Mouse (Mus musculus): ENCODE measurements around the gene Exosc2.

The Exosc2 gene

DNA sequence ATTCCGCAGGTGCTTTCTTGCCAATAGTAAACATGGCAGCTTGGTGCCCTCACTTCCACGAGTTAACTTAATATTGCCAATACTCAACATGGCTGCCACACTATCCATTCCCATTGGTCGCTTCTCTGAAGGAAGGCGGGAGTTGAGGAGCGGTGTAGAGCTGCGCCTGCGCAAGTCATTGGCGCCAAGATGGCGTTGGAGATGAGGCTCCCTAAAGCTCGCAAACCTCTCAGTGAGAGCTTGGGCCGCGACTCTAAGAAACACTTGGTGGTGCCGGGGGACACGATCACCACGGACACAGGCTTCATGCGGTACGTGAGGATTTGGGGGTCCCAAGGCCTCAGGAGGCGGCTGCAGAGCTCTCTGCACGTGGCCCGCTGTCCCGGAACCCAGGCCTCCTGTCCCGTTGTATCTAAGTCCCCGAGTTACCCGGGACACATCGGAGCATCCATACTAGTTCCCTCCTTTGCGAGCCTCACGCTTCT is at the start of gene Exosc2:
Gene Exosc2 (plus strand): TSS at position 165 of the 485 bp plus-strand sequence.
- DNase-seq (ENCODE audit: low spot score), result peak; percentile 91

DNA sequence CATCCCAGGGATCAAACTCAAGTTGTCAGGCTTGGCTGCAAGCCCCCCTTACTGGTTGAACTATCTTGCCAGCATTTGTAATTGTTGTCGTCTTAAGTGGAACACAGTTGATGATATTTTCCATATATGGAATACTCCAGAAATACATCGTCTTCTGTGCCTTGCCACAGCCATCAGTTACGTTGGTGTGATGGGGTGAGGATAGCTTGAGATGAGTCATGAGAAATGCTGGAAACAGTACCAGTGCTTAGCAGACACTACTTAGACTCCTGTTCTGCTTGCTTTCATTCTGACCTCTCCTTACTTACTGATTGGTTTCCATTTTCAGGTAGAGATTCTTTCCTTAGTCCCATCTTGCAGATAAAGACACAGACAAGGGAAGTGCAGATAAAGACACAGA is 37.0 kb upstream of the Exosc2 start:
- DNase-seq (ENCODE audit: low spot score), result no peak

DNA sequence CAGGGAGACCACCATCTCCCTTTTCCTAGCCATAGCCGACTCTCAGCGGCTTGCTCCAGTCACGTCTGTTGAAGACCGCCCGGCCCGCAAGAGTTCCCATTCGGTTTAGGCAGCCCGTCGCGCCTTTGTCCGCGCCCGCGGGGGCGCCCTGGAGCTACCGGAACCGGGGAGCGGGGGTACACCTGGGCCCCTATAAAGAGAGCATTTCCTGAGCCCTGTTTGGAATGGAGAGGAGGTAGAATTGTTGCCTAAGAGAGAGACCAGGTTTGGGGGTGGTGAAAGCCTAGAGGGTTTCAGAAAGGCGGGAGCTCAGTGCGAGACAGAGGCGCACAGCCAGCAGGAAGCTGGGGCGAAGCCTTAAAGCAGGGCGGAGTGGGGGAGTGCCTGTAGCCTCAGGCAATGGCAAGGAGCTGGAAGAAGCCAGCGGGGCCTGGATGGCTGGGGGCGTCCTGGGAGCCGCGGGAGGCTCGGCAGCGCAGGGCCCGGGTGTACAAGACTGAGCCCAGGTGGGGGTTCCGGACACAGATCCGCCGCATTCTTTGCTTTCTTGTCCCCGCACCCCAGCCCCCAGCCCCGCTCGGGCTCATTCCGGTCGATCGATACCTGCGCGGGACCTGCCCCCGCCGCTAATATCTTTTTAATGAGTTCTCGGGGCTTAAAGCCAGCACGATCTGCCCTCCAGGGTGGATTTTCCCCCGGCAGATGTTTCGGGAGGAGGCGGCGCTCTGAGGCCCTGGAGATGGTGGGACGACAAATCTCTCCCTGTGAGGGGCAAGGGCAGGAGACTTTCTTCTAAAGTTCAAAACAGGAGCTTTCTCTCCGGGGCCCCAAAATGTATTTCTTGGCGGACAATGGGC is 35.0 kb upstream of the Exosc2 start:
- DNase-seq (ENCODE audit: low spot score), result no peak

DNA sequence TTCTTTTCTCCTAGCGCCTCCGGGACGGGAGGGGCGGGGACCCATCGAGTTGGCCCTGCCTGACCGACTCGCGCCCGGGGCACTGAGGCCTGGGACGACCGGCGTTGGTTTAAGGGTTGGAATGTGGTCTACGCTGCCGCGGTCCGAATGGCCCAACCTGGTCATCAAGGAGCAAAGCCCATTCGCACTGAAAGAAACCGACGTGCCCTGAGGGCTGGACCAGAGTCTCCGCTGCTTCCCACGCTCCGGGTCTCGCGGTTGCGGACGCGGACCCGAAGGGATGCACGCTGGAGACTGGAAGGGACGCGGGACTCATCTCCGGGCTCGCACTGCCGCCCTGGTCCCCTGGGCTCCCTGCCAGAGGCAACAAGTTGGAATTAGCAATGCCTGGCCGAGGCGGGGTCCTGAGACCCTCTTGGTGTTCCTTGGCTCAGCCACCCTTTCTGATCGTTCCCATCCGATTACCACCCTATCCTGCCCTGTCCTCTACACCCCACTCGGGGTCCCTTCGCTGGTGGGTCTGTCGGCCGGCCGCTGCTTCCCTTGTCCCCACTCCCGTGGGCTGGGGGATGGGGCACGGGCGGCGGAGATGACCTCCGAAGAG is 34.3 kb upstream of the Exosc2 start:
- no peak for DNase-seq (ENCODE audit: low spot score)

DNA sequence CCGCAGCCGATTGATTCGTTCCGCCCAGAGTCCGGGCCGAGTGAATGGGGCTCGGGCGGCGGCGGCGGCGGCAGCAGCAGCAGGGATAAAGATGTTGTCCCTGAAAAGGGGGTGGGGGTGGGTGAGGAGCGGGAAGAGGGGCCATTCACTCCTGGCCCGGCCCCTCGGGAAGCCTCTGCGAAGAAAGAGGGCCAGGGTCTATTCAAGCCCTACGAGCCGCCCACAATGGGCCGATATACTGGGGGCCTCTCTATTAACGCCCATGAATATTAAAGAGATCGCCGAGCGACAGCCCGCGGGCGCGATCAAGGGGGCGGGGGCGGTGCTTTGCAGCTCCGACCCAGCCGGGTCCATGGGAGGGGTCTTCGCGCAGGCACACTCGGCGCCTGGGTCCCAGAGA is 33.8 kb upstream of the Exosc2 start:
- DNase-seq (ENCODE audit: low spot score), result no peak

DNA sequence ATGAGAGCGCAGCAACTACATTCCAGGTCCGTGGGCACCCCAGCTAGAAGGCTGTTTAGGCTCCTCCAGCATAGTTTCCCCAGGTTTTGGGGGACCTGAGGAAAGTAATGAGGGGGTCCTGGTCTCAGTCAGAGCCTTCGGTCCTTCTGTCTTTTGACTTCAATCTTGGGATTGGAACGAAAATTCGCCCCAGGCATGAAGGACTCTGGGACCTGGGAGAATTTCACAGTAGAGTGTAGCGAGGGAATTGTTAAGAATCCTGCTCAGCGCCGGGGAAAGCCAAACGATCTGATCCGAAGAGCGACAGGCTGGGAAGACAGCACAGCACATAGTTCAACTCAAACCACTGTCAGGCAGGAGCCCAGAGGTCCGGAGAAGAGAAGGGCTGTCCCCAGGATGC is 33.2 kb upstream of the Exosc2 start:
- DNase-seq (ENCODE audit: low spot score), result no peak

DNA sequence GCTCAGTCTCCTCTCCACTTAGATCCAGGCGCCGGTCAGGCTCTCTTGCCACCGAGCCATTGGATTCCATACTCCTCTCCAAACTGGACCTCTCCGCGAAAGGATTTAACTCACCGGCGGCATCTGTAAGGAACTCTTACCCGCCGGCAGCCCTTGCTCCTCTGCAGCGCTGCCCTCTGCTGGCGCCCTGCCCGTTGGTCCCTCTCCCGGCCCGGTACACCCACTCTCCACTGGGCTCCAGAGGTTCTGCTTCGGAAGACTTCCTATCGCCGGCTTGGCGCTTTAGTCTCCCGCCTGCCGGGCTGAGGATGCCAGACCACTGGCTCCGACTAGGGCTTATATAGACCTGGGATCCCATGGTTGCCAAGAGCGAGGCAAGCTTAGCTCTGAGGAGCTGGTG is 32.7 kb upstream of the Exosc2 start:
- DNase-seq (ENCODE audit: low spot score), result peak; percentile 75

DNA sequence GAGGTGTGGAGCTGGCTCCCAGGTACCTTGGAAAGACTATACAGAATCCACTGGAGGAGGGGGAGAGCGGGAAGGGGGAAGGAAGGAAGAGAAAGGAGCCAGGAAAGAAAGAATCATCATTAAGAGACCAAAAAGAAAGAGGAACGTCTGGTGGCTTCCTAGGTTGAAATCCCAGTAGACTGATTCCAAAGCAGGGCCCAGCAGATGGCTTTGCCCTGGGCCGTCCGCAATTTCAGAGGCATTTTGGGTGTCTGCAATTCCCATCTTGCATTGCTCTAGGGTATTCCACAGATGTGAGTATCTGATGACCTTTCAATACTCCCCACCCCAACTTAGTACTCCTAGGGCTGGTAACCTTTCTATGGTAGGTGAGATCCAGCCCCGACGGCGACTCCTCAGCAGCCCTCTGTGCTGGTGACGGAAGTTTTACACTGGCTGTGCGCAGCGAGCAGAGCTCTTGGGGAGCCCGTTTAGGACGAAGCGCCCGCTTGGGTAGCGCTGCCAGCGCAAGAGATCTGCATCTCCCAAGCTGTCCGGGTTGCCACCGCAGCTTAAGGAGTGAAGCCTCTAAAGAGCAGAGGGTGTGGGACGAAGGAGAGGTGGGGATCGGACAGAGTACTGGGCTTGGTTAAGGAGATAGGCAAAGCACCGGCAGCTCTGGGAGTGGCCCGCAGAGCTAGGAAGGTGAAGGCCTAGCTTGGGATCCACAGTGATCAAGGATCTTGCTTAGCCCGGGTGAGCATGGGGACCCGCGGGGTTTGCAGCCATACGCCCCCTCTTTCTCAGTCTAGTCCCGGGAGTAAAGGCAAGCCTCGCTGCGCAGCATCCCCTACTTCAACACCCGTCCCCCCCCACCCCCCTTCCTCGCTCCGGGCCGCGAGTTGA is 31.7 kb upstream of the Exosc2 start:
- no peak for DNase-seq (ENCODE audit: low spot score)

DNA sequence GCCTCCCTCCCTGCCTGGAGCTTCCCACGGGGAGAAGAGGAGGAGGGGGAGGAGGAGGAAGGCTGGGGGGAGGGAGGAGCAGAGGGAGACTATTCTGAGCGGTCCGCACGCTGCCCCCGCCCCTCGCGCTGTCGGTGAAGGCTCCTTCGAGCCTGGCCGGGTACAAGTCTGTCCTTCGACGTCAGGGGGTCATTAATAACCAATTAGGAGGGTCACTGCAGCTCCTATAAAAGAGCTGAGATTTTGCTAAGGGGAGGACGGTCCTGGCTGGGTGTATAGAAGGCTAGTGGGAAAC is 31.1 kb upstream of the Exosc2 start:
- no peak for DNase-seq (ENCODE audit: low spot score)

DNA sequence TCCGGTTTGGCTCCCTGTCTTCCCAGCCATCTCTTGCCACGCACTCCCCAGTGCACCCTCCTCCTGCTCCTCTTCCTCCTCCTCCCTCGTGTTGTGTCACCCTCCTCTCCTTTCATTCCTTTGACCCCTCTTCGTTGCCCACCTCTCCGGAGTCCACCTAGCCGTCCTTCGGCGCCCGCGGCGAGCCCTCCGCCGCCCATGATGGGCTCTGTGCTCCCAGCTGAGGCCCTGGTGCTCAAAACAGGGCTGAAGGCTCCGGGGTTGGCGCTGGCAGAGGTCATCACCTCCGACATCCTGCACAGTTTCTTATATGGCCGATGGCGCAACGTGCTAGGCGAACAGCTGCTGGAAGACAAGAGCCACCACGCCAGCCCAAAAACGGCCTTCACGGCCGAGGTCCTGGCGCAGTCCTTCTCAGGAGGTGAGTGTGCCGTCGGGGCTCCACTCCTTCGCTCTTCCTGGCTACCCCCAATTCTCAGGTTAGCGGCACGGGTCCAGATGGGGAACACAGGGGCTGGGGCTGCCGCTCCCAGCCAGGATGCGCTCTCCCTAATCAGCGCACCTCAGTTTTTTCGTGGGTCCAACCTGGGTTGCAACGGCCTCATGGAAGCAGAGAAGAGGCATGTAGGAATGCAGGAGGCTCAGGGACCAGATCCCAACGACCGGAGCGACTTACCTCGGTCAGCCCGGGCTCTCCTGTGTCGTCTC is 30.5 kb upstream of the Exosc2 start, which contains the start of gene Prdm12:
Gene Prdm12 (plus strand): TSS at position 137 of the 708 bp plus-strand sequence.
- DNase-seq (ENCODE audit: low spot score), result no peak

DNA sequence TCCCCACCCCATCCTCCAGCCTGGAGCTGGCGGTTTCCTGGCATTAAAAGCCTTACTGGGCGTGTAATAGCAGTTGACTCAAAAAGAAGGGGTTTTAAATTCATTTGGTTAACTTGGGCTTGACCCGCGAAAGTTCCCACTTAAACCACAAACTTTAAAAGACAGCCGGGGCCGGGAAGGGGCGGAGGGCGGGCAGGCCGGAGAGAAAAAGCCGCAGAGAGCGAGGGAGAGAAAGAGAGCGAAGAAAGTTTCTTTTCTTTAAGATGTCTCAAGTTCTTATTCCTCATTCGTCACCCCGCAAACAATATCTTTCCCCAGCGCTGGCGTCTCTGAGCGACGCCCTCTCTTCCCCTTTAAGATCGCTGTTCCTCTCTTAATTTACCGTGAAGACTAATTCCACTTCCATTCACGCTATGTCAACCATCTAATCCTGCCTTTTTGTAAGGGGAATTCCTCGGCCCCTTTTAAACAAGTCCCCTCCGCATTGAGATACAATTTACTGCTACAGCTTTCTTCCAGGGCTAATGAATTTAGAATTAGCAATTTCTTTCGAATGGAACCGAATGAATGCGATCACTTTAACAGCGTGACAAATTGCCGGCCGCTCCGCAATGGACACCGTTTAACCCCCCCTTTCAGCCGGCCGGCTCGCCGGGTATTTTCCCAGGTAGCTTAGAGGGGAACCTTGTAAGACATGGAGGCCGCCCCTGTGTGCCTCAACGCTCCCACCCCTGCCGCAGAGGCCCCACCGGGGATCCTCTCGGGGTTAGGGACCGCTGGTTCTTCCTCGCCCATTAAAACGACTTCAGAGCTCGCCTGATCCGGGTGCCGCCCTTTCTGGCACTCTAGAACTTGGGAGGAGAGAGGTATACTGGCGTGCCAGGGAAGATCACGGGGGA is 29.7 kb upstream of the Exosc2 start:
- DNase-seq (ENCODE audit: low spot score), result peak; percentile 50

DNA sequence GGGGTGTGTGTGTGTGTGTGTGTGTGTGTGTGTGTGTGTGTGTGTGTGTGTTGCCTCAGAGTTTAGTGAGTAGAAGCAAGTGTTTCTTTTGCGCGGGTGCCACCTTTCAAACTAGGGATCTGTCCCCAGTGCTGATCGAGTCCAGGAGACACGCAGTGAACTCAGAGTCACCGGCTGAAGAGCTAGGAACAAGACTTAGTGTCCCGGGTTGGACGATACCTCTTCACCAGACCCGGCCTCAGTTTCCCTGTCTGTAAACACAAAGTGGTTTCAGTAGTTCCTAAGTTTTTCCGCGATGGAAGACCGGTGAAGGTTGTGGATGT is 29.0 kb upstream of the Exosc2 start:
- DNase-seq (ENCODE audit: low spot score), result no peak

DNA sequence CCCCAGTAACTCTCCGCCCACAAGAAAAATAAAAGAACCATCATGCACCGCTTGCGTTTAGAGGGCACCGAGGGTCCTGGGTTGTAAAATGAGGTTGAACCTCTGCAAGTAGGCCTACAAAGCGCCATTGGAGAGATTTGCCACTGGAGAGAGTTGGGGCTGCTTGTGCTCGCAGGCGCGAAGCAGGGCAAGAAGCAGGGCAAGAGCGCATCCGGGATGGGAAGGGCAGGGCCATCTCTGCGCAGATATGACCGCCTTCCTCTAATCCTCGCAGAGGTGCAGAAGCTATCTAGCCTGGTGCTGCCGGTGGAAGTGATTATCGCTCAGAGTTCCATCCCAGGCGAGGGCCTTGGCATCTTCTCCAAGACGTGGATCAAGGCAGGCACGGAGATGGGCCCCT is 28.6 kb upstream of the Exosc2 start:
- DNase-seq (ENCODE audit: low spot score), result no peak

DNA sequence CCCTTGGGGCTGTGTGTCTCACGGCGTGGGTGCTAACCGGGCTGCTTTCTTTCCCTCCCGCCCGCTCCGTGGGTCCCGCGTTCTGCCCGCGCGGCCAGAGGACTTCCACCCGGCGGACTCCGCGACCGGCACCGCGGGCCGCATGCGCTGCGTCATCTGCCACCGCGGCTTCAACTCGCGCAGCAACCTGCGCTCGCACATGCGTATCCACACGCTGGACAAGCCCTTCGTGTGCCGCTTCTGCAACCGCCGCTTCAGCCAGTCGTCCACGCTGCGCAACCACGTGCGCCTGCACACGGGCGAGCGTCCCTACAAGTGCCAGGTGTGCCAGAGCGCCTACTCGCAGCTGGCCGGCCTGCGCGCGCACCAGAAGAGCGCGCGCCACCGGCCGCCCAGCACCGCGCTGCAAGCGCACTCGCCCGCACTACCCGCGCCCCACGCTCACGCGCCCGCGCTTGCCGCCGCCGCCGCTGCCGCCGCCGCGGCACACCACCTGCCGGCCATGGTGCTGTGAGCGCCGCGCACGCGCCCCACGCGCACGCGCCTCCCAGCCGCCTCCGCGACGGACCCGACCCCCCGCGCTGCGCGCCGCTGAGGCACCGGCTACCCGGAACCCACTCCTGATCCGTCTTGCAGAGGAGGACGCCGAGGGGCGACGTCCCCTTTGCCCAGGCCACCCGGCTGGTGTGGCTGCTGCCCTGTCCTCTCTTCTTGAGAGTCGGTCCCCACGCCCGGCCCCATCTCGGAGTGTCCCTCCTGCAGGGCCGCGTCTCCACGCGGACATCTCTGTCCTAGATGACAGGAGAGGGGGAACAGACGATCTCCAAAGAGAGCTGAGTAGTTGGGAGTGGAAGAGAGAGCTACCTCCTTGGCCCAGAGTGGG is 16.3 kb upstream of the Exosc2 start:
- peak; percentile 61 for DNase-seq (ENCODE audit: low spot score)

DNA sequence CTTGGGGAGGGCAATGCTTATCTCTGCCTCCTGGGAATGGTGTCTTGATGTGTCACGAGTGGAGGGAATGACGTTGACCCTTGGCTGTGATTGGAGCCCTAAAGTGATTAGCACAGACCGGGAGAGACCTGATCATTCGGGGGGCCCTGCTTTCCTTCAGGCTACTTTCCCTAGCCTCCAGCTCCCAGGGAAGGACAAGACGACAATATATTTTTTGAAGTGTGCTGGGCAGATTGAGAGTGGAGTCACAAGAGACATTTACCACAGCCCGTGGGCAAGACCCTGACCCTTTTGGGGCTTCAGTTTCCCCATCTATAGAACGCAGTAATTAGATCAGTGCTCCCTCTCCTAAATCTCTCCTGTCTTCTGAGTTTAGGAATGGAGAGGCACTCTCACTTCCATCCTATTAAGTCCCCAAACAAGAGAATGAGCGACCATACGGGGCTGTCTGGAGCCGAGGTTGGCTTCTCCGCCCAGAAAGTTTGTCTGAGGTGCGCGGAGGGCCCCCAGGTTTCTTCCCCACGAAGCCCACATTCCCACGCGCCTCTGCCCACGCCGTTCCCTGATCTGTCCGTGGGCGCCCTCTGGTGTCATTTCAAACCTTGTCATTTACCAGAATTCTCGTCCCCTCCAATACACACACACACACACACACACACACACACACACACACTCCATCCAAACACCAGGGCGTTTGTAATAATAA is 15.5 kb upstream of the Exosc2 start:
- DNase-seq (ENCODE audit: low spot score), result peak; percentile 86

DNA sequence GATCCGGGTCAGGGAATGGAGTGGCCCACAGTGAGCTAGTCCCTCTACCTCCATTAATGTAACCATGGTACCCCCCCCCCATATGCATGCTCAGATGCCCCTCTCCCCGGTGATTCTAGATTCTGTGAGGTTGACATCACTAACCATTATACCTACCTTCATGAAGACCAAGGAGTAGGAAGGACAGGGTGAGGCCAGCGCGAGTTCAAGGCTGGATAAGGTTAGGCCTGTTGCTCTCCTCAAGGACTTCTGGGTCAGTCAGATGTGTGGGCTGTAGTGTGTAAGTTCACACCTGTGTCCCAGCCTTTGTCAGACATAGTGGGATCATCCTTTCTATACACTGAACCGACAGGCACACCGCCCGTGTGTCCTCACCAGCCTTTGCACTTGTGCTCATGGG is 14.1 kb upstream of the Exosc2 start:
- DNase-seq (ENCODE audit: low spot score), result no peak

DNA sequence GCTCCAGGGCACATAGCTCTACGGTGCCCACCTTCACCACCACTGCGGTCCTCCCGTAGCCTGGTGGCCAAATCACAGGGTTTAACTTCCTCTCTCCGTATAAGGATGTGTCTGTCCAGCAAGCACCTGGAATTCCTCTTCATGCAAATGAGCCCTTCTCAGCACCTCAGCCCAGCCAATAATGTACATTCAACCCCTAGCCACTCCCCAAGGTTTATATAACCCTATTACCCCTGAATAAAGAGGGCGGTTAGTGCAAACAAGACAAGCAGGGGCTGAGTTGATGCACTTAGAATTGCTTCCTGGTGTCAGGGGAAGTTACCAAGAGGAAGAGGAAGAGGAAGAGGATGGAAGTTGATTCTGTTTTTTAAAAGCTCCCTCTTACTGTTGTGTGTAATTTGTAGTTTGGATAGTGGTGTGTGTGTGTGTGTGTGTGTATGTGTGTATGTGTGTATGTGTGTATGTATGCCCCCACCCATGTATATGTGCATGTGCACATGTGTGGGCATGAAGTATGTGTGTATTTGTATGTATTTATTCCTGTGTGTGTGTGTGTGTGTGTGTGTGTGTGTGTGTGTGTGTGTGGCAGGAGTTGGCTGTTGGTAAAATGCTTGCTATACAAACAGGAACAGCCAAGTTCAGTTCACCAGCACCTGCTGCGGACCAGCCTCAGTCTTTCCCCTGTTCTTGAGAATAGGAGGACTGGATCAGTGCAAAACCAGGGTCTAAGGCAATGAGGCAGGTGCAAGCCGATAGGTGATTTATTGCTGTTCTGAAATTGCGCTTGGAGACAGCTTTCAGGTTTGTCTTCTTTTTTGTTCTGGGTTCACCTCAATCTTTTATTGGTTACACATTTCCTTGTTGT is 7.3 kb upstream of the Exosc2 start:
- DNase-seq (ENCODE audit: low spot score), result no peak

DNA sequence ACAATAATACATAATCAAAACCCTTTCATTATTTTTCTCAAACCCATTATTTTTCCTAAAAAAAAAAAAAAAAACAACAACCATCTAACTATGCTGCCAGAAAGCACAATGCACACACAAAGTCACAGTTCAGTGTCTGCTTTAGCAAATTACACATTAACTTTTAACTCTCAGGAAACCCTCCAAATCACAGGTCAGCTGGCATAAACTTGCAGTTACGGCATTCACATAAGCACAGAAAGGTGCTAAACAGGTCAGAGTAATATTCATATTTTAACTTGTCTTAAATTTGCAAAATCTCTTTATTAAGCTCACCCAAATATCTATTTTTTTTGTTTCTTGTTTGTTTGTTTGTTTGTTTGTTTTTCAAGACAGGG is 6.7 kb upstream of the Exosc2 start:
- DNase-seq (ENCODE audit: low spot score), result no peak

DNA sequence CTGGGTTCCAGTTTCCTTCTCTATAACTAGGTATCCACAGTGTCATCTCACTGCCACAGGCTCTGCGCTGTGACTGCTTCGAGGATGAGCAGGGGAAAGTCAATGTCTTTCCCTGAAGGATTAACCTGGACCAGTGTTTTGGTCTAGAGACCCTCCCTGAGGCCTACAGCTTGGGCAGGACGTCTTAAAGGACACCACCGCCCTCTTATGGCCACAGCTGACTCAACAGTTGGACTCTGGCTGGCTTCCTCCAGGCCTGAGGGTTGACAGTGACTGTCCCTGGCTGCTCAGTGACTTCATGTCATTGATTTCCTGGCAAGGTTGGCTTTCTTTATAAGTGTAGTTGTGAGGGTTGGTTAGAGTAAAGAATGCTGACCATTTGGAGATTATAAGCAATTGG is 3.2 kb upstream of the Exosc2 start:
- no peak for DNase-seq (ENCODE audit: low spot score)

All from testis, postnatal 10 days (tissue).